Mouse (Mus musculus) neural tube, embryonic 12.5 days (tissue): ENCODE measurements around the gene Zdhhc8. TPM values are rescaled to one million over a fixed set of nuclear protein-coding genes. Genes with fewer than 3 reads are reported as not detected.

Experiments used
- ATAC-seq: fragments of 200-750 bp; cut with Nextera tagmentation; 2 replicates; pipeline ENCODE4 v1.8.0; 2017; ENCODE audit warnings: low read depth, mild to moderate bottlenecking, moderate TSS enrichment, moderate library complexity; ENCODE audit not compliant: low FRiP score
- H3K27ac ChIP-seq: fragments of 300-500 bp; sonication (generic); 2 replicates; pipeline ENCODE4 v1.5.1; 2016
- H3K27me3 ChIP-seq: fragments of 300-500 bp; sonication (generic); replicated peaks from 2 replicates; pipeline ENCODE4 v1.6.1; 2016; ENCODE audit warnings: mild to moderate bottlenecking
- H3K36me3 ChIP-seq: fragments of 300-500 bp; sonication (generic); 2 replicates; pipeline ENCODE4 v1.6.1; 2016; ENCODE audit warnings: mild to moderate bottlenecking
- H3K4me1 ChIP-seq: fragments of 300-500 bp; sonication (generic); 2 replicates; pipeline ENCODE4 v1.6.1; 2016
- H3K4me2 ChIP-seq: fragments of 300-500 bp; sonication (generic); replicated peaks from 2 replicates; pipeline ENCODE4 v1.6.1; 2016; ENCODE audit warnings: mild to moderate bottlenecking
- H3K4me3 ChIP-seq: fragments of 300-500 bp; sonication (generic); 2 replicates; pipeline ENCODE4 v1.5.1; 2016
- H3K9ac ChIP-seq: fragments of 300-500 bp; sonication (generic); 2 replicates; pipeline ENCODE4 v1.6.1; 2016; ENCODE audit warnings: mild to moderate bottlenecking
- H3K9me3 ChIP-seq: fragments of 300-500 bp; sonication (generic); 2 replicates; pipeline ENCODE4 v1.6.1; 2016; ENCODE audit warnings: mild to moderate bottlenecking
- WGBS: fragments of 180-500 bp; shearing (Covaris S2); methylation state at CpG from one replicate; pipeline ENCODE4 v1.1.7; 2016; 5-methylcytosine and 5-hydroxymethylcytosine counted together
- polyA plus RNA-seq: library from polyadenylated mRNA; unstranded; fragments of >200 nt; fragmentation: Nextera tagmentation; extraction: Ambion mirVana; gene quantifications from 2 replicates; pipeline ENCODE4 v1.2.1, GENCODE M21; 2016

The Zdhhc8 gene
- polyA plus RNA-seq, 1 experiment from 2014 or later: 17.7 TPM

DNA sequence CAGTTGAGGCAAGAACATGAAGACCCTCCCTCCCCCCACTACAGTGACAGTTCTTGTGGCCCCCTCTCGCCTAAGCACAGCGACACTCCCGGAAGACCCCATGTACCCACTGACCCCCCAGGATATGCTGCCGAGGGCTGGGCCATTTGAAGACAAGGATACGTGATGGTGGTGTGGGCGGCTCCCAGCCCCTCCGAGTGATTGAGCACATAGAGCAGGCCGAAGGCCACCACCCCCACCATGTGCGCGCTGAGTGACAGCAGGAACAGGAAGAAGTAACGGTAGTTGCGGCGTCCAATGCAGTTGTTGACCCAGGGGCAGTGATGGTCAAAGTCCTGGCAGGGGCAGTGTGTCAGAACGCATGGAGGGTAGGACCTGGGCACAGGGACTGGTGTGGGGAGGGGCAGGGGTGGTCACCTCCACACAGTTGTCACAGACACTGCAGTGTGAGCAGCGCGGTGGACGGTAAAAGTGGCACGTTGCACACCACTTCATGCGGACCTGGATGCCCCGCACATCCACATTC lies 7.0 kb downstream of the Zdhhc8 start:
- Histone ChIP-seq H3K27ac (no peak overlapping the region), H3K27me3 (no peaks in the 10 kb centered on the region), H3K4me2 (no peak overlapping the region), H3K9ac (no peak overlapping the region), H3K36me3 (peaks cover 61% of the 10 kb centered on the region), H3K4me3 (no peak overlapping the region), H3K9me3 (no peaks in the 10 kb centered on the region), H3K4me1 (peaks cover 8% of the 10 kb centered on the region)
- ATAC-seq: no peak
- 94% methylated on average over 20 of the region's 20 CpGs for WGBS

- Histone ChIP-seq H3K9me3 (no peaks in the 10 kb centered on the region), H3K4me2 (no peak overlapping the region), H3K4me1 (peaks cover 7% of the 10 kb centered on the region), H3K27ac (no peak overlapping the region), H3K9ac (no peak overlapping the region), H3K4me3 (no peak overlapping the region), H3K27me3 (no peaks in the 10 kb centered on the region), H3K36me3 (peaks cover 68% of the 10 kb centered on the region)
- 94% methylated on average over 13 of the region's 13 CpGs for WGBS
- no peak for ATAC-seq
These were observed 7.7 kb downstream of the Zdhhc8 start for GRCm38 (mm10) chr16:18227187-18227586.

- Histone ChIP-seq H3K4me1 (peaks cover 9% of the 10 kb centered on the region), H3K27me3 (no peaks in the 10 kb centered on the region), H3K4me2 (no peak overlapping the region), H3K27ac (no peak overlapping the region), H3K36me3 (peaks cover 63% of the 10 kb centered on the region), H3K9me3 (no peaks in the 10 kb centered on the region), H3K9ac (no peak overlapping the region), H3K4me3 (no peak overlapping the region)
- ATAC-seq: no peak
- WGBS: 83% methylated on average over 11 of the region's 11 CpGs
These were observed 12.7 kb downstream of the Zdhhc8 start for GRCm38 (mm10) chr16:18222188-18222587.

- Histone ChIP-seq H3K4me3 (no peak overlapping the region), H3K27ac (no peak overlapping the region), H3K9me3 (no peaks in the 10 kb centered on the region), H3K36me3 (peaks cover 57% of the 10 kb centered on the region), H3K4me2 (no peak overlapping the region), H3K27me3 (no peaks in the 10 kb centered on the region), H3K9ac (no peak overlapping the region), H3K4me1 (peaks cover 9% of the 10 kb centered on the region)
- 74% methylated on average over 11 of the region's 11 CpGs for WGBS
- no peak for ATAC-seq
These were observed 13.4 kb downstream of the Zdhhc8 start for GRCm38 (mm10) chr16:18221543-18221898.

DNA sequence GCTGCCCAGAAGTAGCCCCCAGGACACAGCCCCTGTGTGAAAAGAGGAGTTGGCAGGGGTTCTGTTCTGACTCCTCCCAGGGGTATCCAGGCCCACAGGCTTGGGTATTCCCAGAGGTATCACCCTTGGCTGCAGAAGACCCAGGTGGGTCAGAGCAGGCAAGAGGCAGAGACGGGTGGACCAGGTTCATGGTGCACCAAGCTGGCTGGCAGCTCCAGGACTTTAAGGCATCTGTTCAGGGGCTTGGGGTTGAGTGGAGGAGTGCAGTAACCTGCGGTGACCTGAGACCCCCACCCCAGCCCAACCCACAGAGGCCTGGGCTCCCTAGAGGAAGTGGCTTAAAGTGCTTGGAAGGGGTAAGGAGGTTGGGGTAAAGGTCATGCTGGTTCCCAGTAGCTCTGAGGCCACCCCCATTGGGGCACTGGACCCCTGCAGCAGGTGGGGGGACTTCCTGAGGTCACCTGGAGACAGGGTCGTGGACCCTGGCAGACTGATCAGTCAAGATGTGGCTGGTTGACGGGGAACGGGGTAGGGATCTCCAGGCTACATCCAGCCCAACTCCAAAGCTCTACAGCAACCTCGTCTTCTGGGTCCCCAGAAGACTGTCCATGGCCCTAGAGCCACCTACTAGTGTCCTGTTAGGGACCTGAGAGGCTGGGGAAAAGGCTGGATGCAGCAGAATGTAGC lies 13.9 kb downstream of the Zdhhc8 start:
- H3K4me3 ChIP-seq: no peak overlapping the region
- H3K27me3 ChIP-seq: no peaks in the 10 kb centered on the region
- H3K4me2 ChIP-seq: no peak overlapping the region
- H3K36me3 ChIP-seq: peaks cover 51% of the 10 kb centered on the region
- ATAC-seq: no peak
- H3K9me3 ChIP-seq: no peaks in the 10 kb centered on the region
- 85% methylated on average over 6 of the region's 6 CpGs for WGBS
- no peak overlapping the region for H3K27ac ChIP-seq
- H3K4me1 ChIP-seq: peaks cover 9% of the 10 kb centered on the region
- H3K9ac ChIP-seq: no peak overlapping the region

GRCm38 (mm10) chr16:18220001-18220400 lies 14.9 kb downstream of the Zdhhc8 start:
- Histone ChIP-seq H3K9me3 (no peaks in the 10 kb centered on the region), H3K9ac (no peak overlapping the region)

GRCm38 (mm10) chr16:18218580-18218996 lies 16.3 kb downstream of the Zdhhc8 start:
- H3K4me1 ChIP-seq: peaks cover 23% of the 10 kb centered on the region
- WGBS: 74% methylated on average over 9 of the region's 9 CpGs
- H3K27me3 ChIP-seq: no peaks in the 10 kb centered on the region
- no peak overlapping the region for H3K27ac ChIP-seq
- ATAC-seq: no peak
- no peak overlapping the region for H3K4me2 ChIP-seq
- no peaks in the 10 kb centered on the region for H3K9me3 ChIP-seq
- H3K36me3 ChIP-seq: peaks cover 27% of the 10 kb centered on the region
- no peak overlapping the region for H3K9ac ChIP-seq
- no peak overlapping the region for H3K4me3 ChIP-seq

More at GRCm38 (mm10) chr16:18220001-18220400, 14.9 kb downstream of the Zdhhc8 start:
- WGBS: 51% methylated on average over 8 of the region's 8 CpGs
- no peaks in the 10 kb centered on the region for H3K27me3 ChIP-seq
- H3K27ac ChIP-seq: no peak overlapping the region
- H3K4me2 ChIP-seq: no peak overlapping the region
- H3K4me3 ChIP-seq: no peak overlapping the region
- peak; percentile 42; the same call in 1 of the 2 replicates for ATAC-seq
- H3K4me1 ChIP-seq: peaks cover 9% of the 10 kb centered on the region
- peaks cover 42% of the 10 kb centered on the region for H3K36me3 ChIP-seq

- H3K9ac ChIP-seq: no peak within 1 kb of the TSS
- no peak within 1 kb of the TSS for H3K4me2 ChIP-seq
- no peak for ATAC-seq
- WGBS: 88% methylated on average over 4 of the region's 4 CpGs
- no peak within 1 kb of the TSS for H3K4me3 ChIP-seq
- H3K36me3 ChIP-seq: peaks cover 17% of the 10 kb centered on the region
- H3K4me1 ChIP-seq: peaks cover 33% of the 10 kb centered on the region
- H3K27me3 ChIP-seq: no peaks in the 10 kb centered on the region
- no peaks in the 10 kb centered on the region for H3K9me3 ChIP-seq
- H3K27ac ChIP-seq: no peak within 1 kb of the TSS
These were observed 17.4 kb downstream of the Zdhhc8 start, which contains the start of gene Ccdc188 for GRCm38 (mm10) chr16:18217579-18217978. Ccdc188 (plus strand) TSS chr16:18217879.

DNA sequence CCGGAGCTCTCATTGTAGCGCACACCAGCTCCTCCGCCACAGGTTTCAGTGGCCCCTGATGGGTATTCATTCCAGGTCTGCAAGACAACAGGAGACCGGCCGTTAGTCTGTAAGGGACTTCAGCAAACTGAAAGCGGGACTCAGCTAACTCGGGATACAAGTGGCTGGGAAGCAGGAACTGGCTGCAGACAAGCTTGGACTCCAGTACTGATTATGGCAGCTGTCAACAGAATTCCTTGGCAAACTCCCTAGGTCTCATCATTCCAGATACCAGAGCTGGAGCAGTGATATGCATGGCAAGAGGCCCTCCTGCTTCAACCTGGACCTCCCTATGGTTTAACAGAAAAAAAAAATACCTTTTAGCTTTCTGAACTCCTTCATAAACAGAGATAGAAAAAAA lies 20.1 kb downstream of the Zdhhc8 start:
- Histone ChIP-seq H3K9me3 (no peaks in the 10 kb centered on the region), H3K4me1 (peaks cover 35% of the 10 kb centered on the region), H3K36me3 (no peaks in the 10 kb centered on the region), H3K4me2 (peak overlapping the region; percentile 52), H3K27ac (no peak overlapping the region), H3K9ac (no peak overlapping the region), H3K4me3 (no peak overlapping the region), H3K27me3 (no peaks in the 10 kb centered on the region)
- WGBS: 59% methylated on average over 7 of the region's 7 CpGs
- ATAC-seq: no peak

DNA sequence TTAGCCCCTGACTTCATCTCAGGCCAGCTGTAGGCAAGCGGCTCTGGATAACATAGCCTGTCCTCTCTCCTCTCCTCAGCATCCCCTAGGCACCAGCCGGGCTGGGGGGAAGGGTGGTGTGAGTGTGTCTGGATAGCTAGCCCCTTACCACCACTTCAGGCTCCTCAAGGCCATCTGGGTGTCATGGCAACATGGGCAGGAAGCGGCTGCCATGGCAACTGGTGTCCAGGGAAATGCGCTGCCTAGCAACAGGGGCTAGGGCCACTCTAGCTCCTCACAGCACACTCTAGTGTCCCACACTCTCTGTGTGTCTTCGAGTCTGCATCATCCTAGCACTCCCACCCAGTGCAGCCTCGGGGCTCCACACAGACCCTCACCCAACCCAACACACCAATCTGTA lies 21.2 kb downstream of the Zdhhc8 start:
- Histone ChIP-seq H3K36me3 (no peaks in the 10 kb centered on the region), H3K4me1 (peaks cover 36% of the 10 kb centered on the region), H3K27me3 (no peaks in the 10 kb centered on the region), H3K9me3 (no peaks in the 10 kb centered on the region), H3K4me2 (peak overlapping the region; percentile 52), H3K9ac (peak overlapping the region; percentile 5; the same call in 1 of the 2 replicates), H3K27ac (peak overlapping the region; percentile 62), H3K4me3 (0 out of 2 replicates have a peak overlapping the region, but pooled peaks have one; percentile 5)
- WGBS: 20% methylated on average over 6 of the region's 6 CpGs
- ATAC-seq: peak; percentile 90

GRCm38 (mm10) chr16:18211417-18212171 lies 23.3 kb downstream of the Zdhhc8 start:
- Histone ChIP-seq H3K9me3 (no peaks in the 10 kb centered on the region), H3K36me3 (no peaks in the 10 kb centered on the region), H3K4me2 (no peak overlapping the region), H3K27ac (no peak overlapping the region), H3K4me3 (no peak overlapping the region), H3K27me3 (no peaks in the 10 kb centered on the region), H3K9ac (no peak overlapping the region), H3K4me1 (peaks cover 37% of the 10 kb centered on the region)
- 47% methylated on average over 10 of the region's 10 CpGs for WGBS
- 0 out of 2 replicates have a peak, but pooled peaks have one; percentile 10 for ATAC-seq

DNA sequence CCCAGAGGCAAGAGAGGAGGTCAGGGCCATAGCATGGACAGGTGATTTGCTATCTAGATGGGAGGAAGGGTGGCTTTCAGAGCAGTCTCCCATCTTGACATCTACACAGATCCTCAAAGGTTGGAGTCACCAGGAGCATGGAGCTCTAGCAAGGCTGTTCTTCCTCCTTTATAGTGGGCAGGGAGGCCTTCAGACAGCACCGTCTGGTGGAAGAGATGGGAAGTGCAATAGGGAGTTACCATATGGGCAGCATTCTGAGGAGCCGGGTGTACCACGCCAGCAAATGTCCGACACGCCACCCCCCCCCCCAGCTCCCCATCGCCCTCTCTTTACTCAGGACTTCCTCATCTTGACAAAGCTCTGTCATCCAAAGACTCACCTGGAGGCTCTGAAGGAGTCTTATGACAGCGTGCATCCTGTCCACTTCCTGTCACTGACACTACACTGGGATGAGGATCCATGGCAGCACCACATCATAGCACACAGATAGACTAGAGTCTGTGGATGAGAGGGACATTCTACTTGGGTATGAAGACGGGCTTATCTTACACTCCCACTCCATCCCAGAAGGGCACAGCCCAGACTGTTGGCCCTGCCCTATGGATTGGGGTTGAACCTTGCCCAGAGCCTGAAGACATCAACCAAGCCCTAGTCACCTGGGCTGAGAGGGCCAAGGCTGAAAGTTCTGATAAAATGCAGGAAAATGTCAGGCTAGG lies 24.1 kb downstream of the Zdhhc8 start:
- WGBS: 23% methylated on average over 8 of the region's 8 CpGs
- H3K4me3 ChIP-seq: no peak overlapping the region
- H3K36me3 ChIP-seq: no peaks in the 10 kb centered on the region
- H3K9me3 ChIP-seq: no peaks in the 10 kb centered on the region
- no peak overlapping the region for H3K4me2 ChIP-seq
- no peak overlapping the region for H3K27ac ChIP-seq
- no peak for ATAC-seq
- peaks cover 37% of the 10 kb centered on the region for H3K4me1 ChIP-seq
- no peaks in the 10 kb centered on the region for H3K27me3 ChIP-seq
- H3K9ac ChIP-seq: no peak overlapping the region
